Mouse (Mus musculus) CD8-positive naive resting alpha-beta T cell, adult 2 months (primary cell): ENCODE measurements around the gene Cys1.
A peak's percentile ranks its signal among the peaks of the same experiment; 100 is the strongest.

Experiments
- DNase-seq, 2 experiments: peaks; one replicate each; pipeline ENCODE4 v3.0.0; 2022; ENCODE audit warnings: low read depth in 2 of 2, low spot score in 2 of 2

The Cys1 gene

GRCm38 (mm10) chr12:24698514-24698913 is 16.9 kb upstream of the Cys1 start:
- DNase-seq = no peak

GRCm38 (mm10) chr12:24697484-24698204 is 16.0 kb upstream of the Cys1 start:
- DNase-seq = no peak

GRCm38 (mm10) chr12:24696500-24697483 is 15.2 kb upstream of the Cys1 start:
- peak; percentile 74 to 75 for DNase-seq

GRCm38 (mm10) chr12:24690351-24690750 is 8.7 kb upstream of the Cys1 start:
- DNase-seq = no peak

GRCm38 (mm10) chr12:24686696-24687346 is 5.2 kb upstream of the Cys1 start:
- no peak for DNase-seq

GRCm38 (mm10) chr12:24686038-24686695 is 4.6 kb upstream of the Cys1 start:
- no peak for DNase-seq

GRCm38 (mm10) chr12:24683461-24683860 is 1.8 kb upstream of the Cys1 start:
- no peak for DNase-seq

GRCm38 (mm10) chr12:24682563-24682962 is 950 bp upstream of the Cys1 start:
- DNase-seq = no peak

GRCm38 (mm10) chr12:24680492-24681285 is 924 bp downstream of the Cys1 start:
- DNase-seq = no peak

GRCm38 (mm10) chr12:24680096-24680491 is 1.5 kb downstream of the Cys1 start:
- no peak for DNase-seq

- no peak for DNase-seq
These were observed 19.5 kb downstream of the Cys1 start for GRCm38 (mm10) chr12:24662131-24662530.

- DNase-seq = no peak
These were observed 20.5 kb downstream of the Cys1 start for GRCm38 (mm10) chr12:24661100-24661499.

GRCm38 (mm10) chr12:24659923-24660322 is 21.7 kb downstream of the Cys1 start:
- DNase-seq = no peak

GRCm38 (mm10) chr12:24658998-24659397 is 22.6 kb downstream of the Cys1 start:
- DNase-seq = no peak

- DNase-seq = no peak
These were observed 25.2 kb downstream of the Cys1 start for GRCm38 (mm10) chr12:24656436-24656835.

- no peak for DNase-seq
These were observed 27.3 kb downstream of the Cys1 start for GRCm38 (mm10) chr12:24654065-24654862.

GRCm38 (mm10) chr12:24651642-24652342 is 29.8 kb downstream of the Cys1 start:
- DNase-seq = peak; percentile 85 to 90

GRCm38 (mm10) chr12:24651063-24651557 is 30.5 kb downstream of the Cys1 start, which contains the start of gene Klf11:
Gene Klf11, plus strand, starts transcription at chr12:24651274.
- peak; percentile 95 for DNase-seq
